Mouse (Mus musculus) myocyte (in vitro differentiated cells): ENCODE measurements at regions not wholly inside any gene's neighbourhood (a gene's known extent, or its start where the extent isn't known, plus 50 kb on each side); places are given as distances from the start of the nearest gene placed in this dataset.

Experiments used
- MAX ChIP-seq: IDR thresholded peaks from one replicate; pipeline ENCODE4 v1.6.1; 2011; ENCODE audit warnings: low read depth, mild to moderate bottlenecking, control low read depth
- MYOD1 ChIP-seq, 3 experiments: IDR thresholded peaks; one replicate each; pipeline ENCODE4 v1.6.1; 2011; ENCODE audit warnings: control low read depth in 2 of 3, low read depth in 2 of 3, mild to moderate bottlenecking in 2 of 3, moderate library complexity in 1 of 3; ENCODE audit not compliant: insufficient read length in 2 of 3, control insufficient read depth in 1 of 3
- POLR2A ChIP-seq: IDR thresholded peaks from one replicate; pipeline ENCODE4 v1.6.1; 2011; ENCODE audit warnings: low read depth, mild to moderate bottlenecking, control low read depth, moderate library complexity; ENCODE audit not compliant: insufficient read length
- USF1 ChIP-seq: IDR thresholded peaks from one replicate; pipeline ENCODE4 v1.6.1; 2011; ENCODE audit warnings: low read depth, mild to moderate bottlenecking, control low read depth, moderate library complexity

GRCm38 (mm10) chr17:9729020-9729419, 59.5 kb upstream of the Pabpc6 start:
- TF ChIP-seq MAX (no peak), POLR2A (no peak), USF1 (no peak), MYOD1 (IDR thresholded peaks at IDR 0.05; ENCODE audit: control insufficient read depth in 1 of 3, insufficient read length in 2 of 3, low read depth in 2 of 3) (no peak)
